Mouse (Mus musculus): ENCODE measurements around the gene Fam129a. TPM values are rescaled to one million over a fixed set of nuclear protein-coding genes. Genes with fewer than 3 reads are reported as not detected.
"Not testable (repeated sequence)": the region's sequence is repeated elsewhere in the genome, so short reads cannot be mapped to it uniquely, and the experiment has no call there.

Gene Fam129a
- total RNA-seq, 2 experiments from 2014 or later = 37.7 to 39.9 TPM

DNA sequence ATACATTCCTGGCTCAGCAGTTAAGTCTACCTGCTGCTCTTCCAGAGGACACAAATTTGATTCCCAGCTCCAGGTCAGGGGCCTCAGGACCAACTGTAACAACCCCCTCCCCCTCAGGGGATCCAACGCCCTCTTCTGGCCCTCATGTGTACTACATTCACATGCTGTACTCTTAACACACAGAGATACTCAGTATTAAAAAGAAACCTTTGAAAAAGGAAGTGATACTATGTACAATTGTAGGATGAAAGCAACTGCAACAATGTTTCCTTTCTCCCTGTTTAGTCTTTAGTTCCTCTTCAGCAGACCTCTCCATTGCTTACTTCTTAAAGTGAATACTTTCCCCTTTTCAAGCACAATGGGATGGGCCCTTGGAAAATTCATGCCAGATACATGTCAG is 131.8 kb downstream of the Fam129a start:
- no peak for DNase-seq

DNA sequence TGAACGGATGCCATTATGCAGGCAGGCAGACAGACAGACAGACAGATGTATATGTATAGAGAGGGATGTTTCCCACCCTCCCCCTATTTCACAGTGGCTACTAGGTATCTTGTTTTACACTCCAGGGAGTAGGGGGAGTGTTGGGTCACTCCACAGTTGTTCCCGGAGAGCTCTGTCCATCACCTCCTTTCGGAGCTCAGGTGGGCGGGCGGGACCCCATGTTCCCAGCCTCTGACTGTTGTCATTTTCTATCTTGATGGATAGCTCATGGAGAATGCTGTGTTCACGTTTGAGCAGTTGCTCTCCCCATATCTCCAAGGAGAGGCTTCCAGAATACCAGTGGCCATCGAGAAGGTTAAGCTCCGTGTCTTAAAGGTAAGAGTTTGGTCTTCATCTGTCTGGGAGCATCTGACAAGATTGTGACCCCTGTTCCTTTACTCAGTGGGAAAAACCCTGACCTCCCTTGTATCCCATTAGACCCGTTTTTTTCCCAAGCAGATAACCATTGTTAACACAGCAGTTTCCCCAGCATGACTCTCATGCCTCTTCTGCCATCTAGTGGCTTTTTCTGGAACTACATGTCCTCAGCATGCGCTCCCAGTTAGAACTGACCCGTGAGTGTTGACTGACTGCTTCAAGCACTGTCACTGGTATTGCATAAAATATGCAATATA is 134.9 kb downstream of the Fam129a start:
- DNase-seq = peak; percentile 91

- DNase-seq = no peak
These were observed 135.4 kb downstream of the Fam129a start for GRCm38 (mm10) chr1:151706397-151706752.

DNA sequence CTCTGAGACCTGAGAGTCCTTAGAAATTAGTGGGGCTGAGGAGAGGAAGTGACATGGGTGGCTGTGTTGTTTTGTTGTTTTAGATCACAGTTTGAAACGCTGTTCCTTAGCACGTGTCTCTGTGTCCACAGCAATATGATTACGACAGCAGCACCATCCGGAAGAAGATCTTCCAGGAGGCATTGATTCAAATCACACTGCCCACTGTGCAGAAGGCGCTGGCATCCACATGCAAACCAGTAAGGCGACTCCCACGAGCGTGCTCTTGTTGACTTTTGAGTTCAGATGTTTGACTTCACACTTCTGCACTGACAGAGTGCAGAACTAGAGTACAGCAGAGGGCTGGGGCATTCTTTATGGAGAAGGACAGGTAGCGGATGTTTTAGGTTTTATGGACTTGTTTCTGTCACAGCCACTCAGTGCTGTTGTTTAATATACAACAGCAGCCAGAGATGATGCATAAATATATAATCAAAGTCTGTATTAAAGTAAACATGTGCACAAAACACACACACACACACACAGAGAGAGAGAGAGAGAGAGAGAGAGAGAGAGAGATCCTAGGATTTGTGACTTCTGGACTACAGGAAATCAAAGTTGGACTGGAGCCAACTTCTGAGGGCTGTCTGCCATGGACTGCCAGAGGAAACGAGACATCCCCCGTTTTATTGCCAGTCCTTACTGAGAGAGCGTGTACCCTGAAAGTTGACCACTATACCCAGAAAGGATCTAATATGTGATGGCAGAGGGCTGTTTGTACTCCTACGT is 138.2 kb downstream of the Fam129a start:
- peak; percentile 67 for DNase-seq

DNA sequence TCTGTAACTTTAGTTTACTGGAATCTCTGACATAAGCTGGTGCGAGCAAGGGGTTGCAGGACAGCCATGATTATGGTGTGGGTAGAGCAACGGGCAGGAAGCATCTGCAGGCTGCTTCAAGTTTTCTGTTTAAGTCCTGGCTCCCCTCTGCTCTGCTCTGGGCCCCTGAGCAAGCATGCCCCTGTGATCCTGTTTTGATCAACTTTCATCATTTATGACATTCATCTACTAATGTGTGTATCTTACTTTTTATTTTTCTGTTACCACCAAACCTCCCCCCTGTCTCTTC is 138.7 kb downstream of the Fam129a start:
- DNase-seq = no peak

- DNase-seq = peak; percentile 22
These were observed 139.6 kb downstream of the Fam129a start for GRCm38 (mm10) chr1:151710424-151711055.

DNA sequence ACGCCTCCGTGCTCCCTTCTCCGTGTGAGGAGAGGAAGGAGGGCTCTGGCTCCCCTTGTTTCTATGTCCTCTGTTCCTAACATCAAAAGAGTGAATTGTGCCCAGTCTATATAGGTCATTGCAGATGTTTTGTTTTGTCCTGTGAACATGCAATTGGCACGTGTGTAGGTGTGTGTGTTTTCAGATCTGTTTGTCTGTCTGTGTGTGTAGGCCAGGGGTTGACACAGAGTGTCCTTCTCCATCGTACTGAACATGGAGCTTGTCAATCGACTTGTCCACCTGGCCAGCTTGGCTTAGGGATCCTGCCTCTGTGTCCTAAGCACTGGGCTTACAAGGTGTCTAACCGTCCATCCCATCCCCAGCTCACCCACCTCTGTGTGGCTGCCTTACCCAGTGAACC is 140.1 kb downstream of the Fam129a start:
- DNase-seq = no peak

- no peak for DNase-seq
These were observed 141.7 kb downstream of the Fam129a start for GRCm38 (mm10) chr1:151712664-151713063.

DNA sequence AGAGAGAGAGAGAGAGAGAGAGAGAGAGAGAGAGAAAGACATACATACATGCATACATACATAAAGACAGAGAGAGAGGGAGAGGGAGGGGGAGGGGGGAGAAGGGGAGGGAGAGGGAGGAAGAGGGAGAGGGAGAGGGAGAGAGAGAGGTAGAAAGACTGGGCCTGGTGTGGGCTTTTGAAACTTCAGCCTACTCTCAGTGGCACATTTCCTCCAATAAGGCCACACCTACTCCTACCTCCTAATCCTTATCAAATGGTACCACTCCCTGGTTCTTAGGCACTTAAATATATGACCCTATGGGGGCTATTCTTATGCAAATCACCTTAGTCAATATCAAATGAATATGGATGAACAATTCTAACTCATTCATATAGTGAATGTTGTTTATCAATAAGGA is 142.6 kb downstream of the Fam129a start:
- no peak for DNase-seq

GRCm38 (mm10) chr1:151716024-151716710 is 145.2 kb downstream of the Fam129a start:
- DNase-seq = no peak

DNA sequence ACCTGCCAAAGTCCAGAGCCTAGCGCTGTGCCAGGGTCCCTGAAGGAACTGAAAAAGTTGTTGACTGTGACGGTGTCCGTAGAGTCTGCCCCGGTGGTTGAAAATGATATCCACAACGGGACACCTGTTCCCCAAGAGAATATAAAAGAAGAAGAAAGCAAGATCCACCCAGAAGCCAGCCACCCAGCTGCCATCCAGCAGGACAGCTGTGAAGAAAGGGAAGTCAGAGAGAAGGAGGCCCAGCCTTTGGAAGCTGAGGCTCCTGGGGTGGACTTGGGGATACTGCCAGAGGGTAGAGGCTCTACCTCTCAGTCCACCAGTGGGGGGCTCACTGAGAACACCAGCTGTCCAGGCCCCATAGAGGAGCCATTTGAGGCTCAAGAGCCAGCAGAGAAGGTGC is 146.6 kb downstream of the Fam129a start:
- no peak for DNase-seq

- DNase-seq = no peak
These were observed 147.6 kb downstream of the Fam129a start for GRCm38 (mm10) chr1:151718575-151718974.

DNA sequence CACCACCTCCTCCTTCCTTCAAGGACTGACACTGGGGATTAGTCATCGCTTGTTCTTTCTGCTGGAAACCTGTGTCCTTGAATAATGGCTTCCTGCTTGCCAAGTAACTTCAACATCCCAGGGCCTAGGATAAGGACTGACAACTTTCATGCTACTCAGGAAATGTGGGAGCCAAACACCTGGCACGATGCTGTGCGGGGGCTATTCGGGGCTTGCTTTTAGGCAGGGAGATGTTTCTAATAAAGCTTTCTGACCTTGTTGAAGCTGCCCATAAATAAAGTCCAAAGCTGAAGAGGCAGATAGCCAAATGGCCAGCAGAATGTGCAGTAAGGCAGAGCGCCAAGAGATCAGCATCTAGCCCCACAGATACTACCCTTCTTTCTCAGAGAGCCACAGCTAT is 148.9 kb downstream of the Fam129a start:
- DNase-seq = no peak

- no peak for DNase-seq
These were observed 149.6 kb downstream of the Fam129a start for GRCm38 (mm10) chr1:151720566-151720965.

GRCm38 (mm10) chr1:151721357-151721983 is 150.5 kb downstream of the Fam129a start:
- no peak for DNase-seq

- DNase-seq = no peak
These were observed 152.8 kb downstream of the Fam129a start for GRCm38 (mm10) chr1:151723771-151724170.

DNA sequence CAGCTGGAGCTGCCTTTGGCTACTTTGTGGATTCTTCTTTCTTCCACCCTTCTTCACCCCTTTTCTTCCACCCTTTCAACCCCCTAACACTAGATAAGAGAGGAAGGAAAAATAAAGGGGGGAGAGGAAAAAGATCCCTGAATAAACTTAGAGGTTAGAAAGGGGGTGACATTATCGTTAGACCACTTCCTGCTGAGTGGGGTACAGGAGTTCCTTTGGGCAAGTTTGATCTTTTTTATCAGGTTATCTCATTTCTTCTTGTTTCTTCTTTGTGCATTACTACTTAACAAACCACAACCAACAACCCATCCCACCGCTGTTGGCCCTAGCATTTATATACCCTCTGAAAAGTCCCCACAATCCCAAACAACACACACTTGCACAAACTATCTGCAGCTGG is 154.6 kb downstream of the Fam129a start:
- DNase-seq = no peak

- DNase-seq = no peak
These were observed 155.4 kb downstream of the Fam129a start for GRCm38 (mm10) chr1:151726358-151726757.

- no peak for DNase-seq
These were observed 157.2 kb downstream of the Fam129a start for GRCm38 (mm10) chr1:151728141-151728540.

DNA sequence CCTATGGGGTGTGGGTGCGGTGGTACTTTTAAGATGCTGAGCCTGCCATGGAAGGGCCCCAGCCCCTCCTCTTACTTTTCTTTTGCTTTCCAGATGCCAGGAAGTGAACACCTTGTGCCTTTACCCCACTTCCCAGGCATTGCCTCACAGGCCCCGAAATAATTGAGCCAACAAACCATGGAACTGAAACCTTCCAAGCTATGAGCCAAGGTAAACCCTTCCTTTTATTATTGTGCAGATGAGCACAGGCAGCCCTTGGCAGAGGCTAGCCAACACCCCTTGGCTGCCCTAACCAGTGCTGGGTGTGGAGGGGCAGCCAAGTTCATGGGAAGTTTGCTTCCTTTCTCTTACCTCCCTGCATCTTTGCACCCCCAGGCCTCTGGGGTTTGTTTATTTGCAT is 166.2 kb downstream of the Fam129a start:
- no peak for DNase-seq

GRCm38 (mm10) chr1:151741199-151741621 is 170.2 kb downstream of the Fam129a start:
- no peak for DNase-seq

- DNase-seq = not testable (repeated sequence)
These were observed 178.9 kb downstream of the Fam129a start for GRCm38 (mm10) chr1:151749894-151750293.

GRCm38 (mm10) chr1:151752946-151753345 is 182.0 kb downstream of the Fam129a start:
- no peak for DNase-seq

Data from heart, postnatal 4 days (tissue).